Mouse (Mus musculus) intestine, postnatal 0 days (tissue): ENCODE data around the gene Ube4a. TPM values are rescaled to one million over a fixed set of nuclear protein-coding genes. Genes with fewer than 3 reads are reported as not detected.

Experiments
- ATAC-seq: fragments of 200-750 bp; cut with Nextera tagmentation; 2 replicates; pipeline ENCODE4 v1.8.0; 2017; ENCODE audit warnings: mild to moderate bottlenecking, moderate TSS enrichment, moderate library complexity
- H3K27ac ChIP-seq: fragments of 300-500 bp; sonication (generic); 2 replicates; pipeline ENCODE4 v1.5.1; 2014; ENCODE audit warnings: mild to moderate bottlenecking, low read depth, low read length, moderate library complexity
- H3K27me3 ChIP-seq: fragments of 300-500 bp; sonication (generic); replicated peaks from 2 replicates; pipeline ENCODE4 v1.6.1; 2014; ENCODE audit warnings: low read length, mixed read lengths; ENCODE audit not compliant: control insufficient read depth, insufficient read depth
- H3K36me3 ChIP-seq: fragments of 300-500 bp; sonication (generic); 2 replicates; pipeline ENCODE4 v1.6.1; 2014; ENCODE audit warnings: mild to moderate bottlenecking, moderate library complexity; ENCODE audit not compliant: control insufficient read depth, insufficient read depth
- H3K4me1 ChIP-seq: fragments of 300-500 bp; sonication (generic); replicated peaks from 2 replicates; pipeline ENCODE4 v1.6.1; 2014; ENCODE audit warnings: antibody characterized with exemption, low read length, mixed read lengths; ENCODE audit not compliant: control insufficient read depth, insufficient read depth
- H3K4me2 ChIP-seq: fragments of 300-500 bp; sonication (generic); replicated peaks from 2 replicates; pipeline ENCODE4 v1.6.1; 2014; ENCODE audit warnings: low read depth, mild to moderate bottlenecking, moderate library complexity
- H3K4me3 ChIP-seq: fragments of 300-500 bp; sonication (generic); 2 replicates; pipeline ENCODE4 v1.5.1; 2014; ENCODE audit warnings: low read depth, low read length
- H3K9ac ChIP-seq: fragments of 300-500 bp; sonication (generic); 2 replicates; pipeline ENCODE4 v1.6.1; 2014; ENCODE audit warnings: mild to moderate bottlenecking, low read depth, low read length
- H3K9me3 ChIP-seq: fragments of 300-500 bp; sonication (generic); 2 replicates; pipeline ENCODE4 v1.6.1; 2016; ENCODE audit warnings: mixed run types; ENCODE audit not compliant: control insufficient read depth
- CTCF ChIP-seq: sonication (generic); IDR thresholded peaks from 2 replicates; pipeline ENCODE4 v1.5.1; 2016; ENCODE audit warnings: low read depth, mild to moderate bottlenecking, control low read depth, antibody characterized with exemption, moderate library complexity
- WGBS: fragments of 180-500 bp; shearing (Covaris S2); extraction: QIAGEN DNeasy Blood & Tissue Kit; methylation state at CpG from one replicate; pipeline ENCODE4 v1.1.7; 2014; 5-methylcytosine and 5-hydroxymethylcytosine counted together
- polyA plus RNA-seq: library from polyadenylated mRNA; unstranded; fragments of >200 nt; fragmentation: Nextera tagmentation; extraction: Ambion mirVana; gene quantifications from 2 replicates; pipeline ENCODE4 v1.2.1, GENCODE M21; 2015

Gene Ube4a
- polyA plus RNA-seq, 1 experiment from 2014 or later: 12.7 TPM

GRCm38 (mm10) chr9:44993268-44993667 lies 27.9 kb upstream of the Ube4a start:
- no peak overlapping the region for H3K4me3 ChIP-seq
- no peak overlapping the region for H3K4me2 ChIP-seq
- ATAC-seq: no peak
- TF ChIP-seq CTCF: no peak
- H3K4me1 ChIP-seq: no peaks in the 10 kb centered on the region
- H3K36me3 ChIP-seq: no peaks in the 10 kb centered on the region
- H3K9ac ChIP-seq: no peak overlapping the region
- WGBS: 91% methylated on average over 2 of the region's 2 CpGs
- no peaks in the 10 kb centered on the region for H3K9me3 ChIP-seq
- H3K27ac ChIP-seq: no peak overlapping the region
- no peaks in the 10 kb centered on the region for H3K27me3 ChIP-seq

- Histone ChIP-seq H3K9me3 (no peaks in the 10 kb centered on the region), H3K27ac (no peak overlapping the region), H3K4me3 (no peak overlapping the region), H3K9ac (no peak overlapping the region), H3K4me1 (no peaks in the 10 kb centered on the region), H3K4me2 (no peak overlapping the region), H3K36me3 (no peaks in the 10 kb centered on the region), H3K27me3 (no peaks in the 10 kb centered on the region)
- no peak for TF ChIP-seq CTCF
- no peak for ATAC-seq
Measured at GRCm38 (mm10) chr9:44992271-44992670, 26.9 kb upstream of the Ube4a start.

GRCm38 (mm10) chr9:44991821-44992220 lies 26.4 kb upstream of the Ube4a start:
- ATAC-seq: no peak
- H3K4me1 ChIP-seq: no peaks in the 10 kb centered on the region
- no peaks in the 10 kb centered on the region for H3K27me3 ChIP-seq
- H3K4me3 ChIP-seq: no peak overlapping the region
- H3K9ac ChIP-seq: no peak overlapping the region
- no peaks in the 10 kb centered on the region for H3K9me3 ChIP-seq
- no peak overlapping the region for H3K4me2 ChIP-seq
- no peak for TF ChIP-seq CTCF
- H3K27ac ChIP-seq: no peak overlapping the region
- WGBS: 80% methylated on average over 2 of the region's 2 CpGs
- H3K36me3 ChIP-seq: no peaks in the 10 kb centered on the region

- H3K9me3 ChIP-seq: no peaks in the 10 kb centered on the region
- H3K4me3 ChIP-seq: no peak overlapping the region
- no peak for ATAC-seq
- no peak overlapping the region for H3K4me2 ChIP-seq
- TF ChIP-seq CTCF: no peak
- WGBS: 71% methylated on average over 5 of the region's 5 CpGs
- no peak overlapping the region for H3K9ac ChIP-seq
- H3K27me3 ChIP-seq: no peaks in the 10 kb centered on the region; the same call in 1 of the 2 replicates
- H3K36me3 ChIP-seq: no peaks in the 10 kb centered on the region
- no peak overlapping the region for H3K27ac ChIP-seq
- H3K4me1 ChIP-seq: no peaks in the 10 kb centered on the region
Measured at GRCm38 (mm10) chr9:44986976-44987375, 21.6 kb upstream of the Ube4a start.

GRCm38 (mm10) chr9:44986242-44986781 lies 20.9 kb upstream of the Ube4a start:
- ATAC-seq: no peak
- Histone ChIP-seq H3K9ac (no peak overlapping the region), H3K27me3 (no peaks in the 10 kb centered on the region; the same call in 1 of the 2 replicates), H3K4me1 (no peaks in the 10 kb centered on the region), H3K36me3 (no peaks in the 10 kb centered on the region), H3K9me3 (no peaks in the 10 kb centered on the region), H3K4me2 (no peak overlapping the region), H3K4me3 (no peak overlapping the region), H3K27ac (no peak overlapping the region)
- 63% methylated on average over 14 of the region's 14 CpGs for WGBS
- no peak for TF ChIP-seq CTCF

- Histone ChIP-seq H3K27me3 (no peaks in the 10 kb centered on the region; the same call in 1 of the 2 replicates), H3K9me3 (no peaks in the 10 kb centered on the region), H3K9ac (no peak overlapping the region), H3K27ac (no peak overlapping the region), H3K4me2 (no peak overlapping the region), H3K4me3 (no peak overlapping the region), H3K36me3 (no peaks in the 10 kb centered on the region), H3K4me1 (no peaks in the 10 kb centered on the region)
- ATAC-seq: no peak
- no peak for TF ChIP-seq CTCF
- 69% methylated on average over 3 of the region's 3 CpGs for WGBS
Measured at GRCm38 (mm10) chr9:44985721-44986161, 20.3 kb upstream of the Ube4a start.

- no peak overlapping the region for H3K9ac ChIP-seq
- 57% methylated on average over 2 of the region's 2 CpGs for WGBS
- H3K4me2 ChIP-seq: no peak overlapping the region
- no peaks in the 10 kb centered on the region for H3K36me3 ChIP-seq
- no peak for TF ChIP-seq CTCF
- no peaks in the 10 kb centered on the region for H3K9me3 ChIP-seq
- H3K4me1 ChIP-seq: no peaks in the 10 kb centered on the region
- H3K4me3 ChIP-seq: no peak overlapping the region
- no peaks in the 10 kb centered on the region; the same call in 1 of the 2 replicates for H3K27me3 ChIP-seq
- ATAC-seq: no peak
- no peak overlapping the region for H3K27ac ChIP-seq
Measured at GRCm38 (mm10) chr9:44983001-44983400, 17.6 kb upstream of the Ube4a start.
